Mouse (Mus musculus) MEL (cell line): ENCODE data around the gene Iqcf5. TPM values are rescaled to one million over a fixed set of nuclear protein-coding genes. Genes with fewer than 3 reads are reported as not detected.

Experiments
- DNase-seq: peaks from one replicate; pipeline ENCODE4 v3.0.0; 2011; ENCODE audit warnings: low read depth, low spot score
- H3K27ac ChIP-seq: 2 replicates; pipeline ENCODE4 v1.5.1; 2012; ENCODE audit warnings: low read depth, mild to moderate bottlenecking, control low read depth, low read length, moderate library complexity; ENCODE audit not compliant: control insufficient read depth
- H3K27me3 ChIP-seq, 2 experiments: fragments of 150-350 bp in 1 of 2; sonication (generic) in 1 of 2; 2 replicates each; pipeline ENCODE4 v1.6.1; 2012; ENCODE audit warnings: low read length in 2 of 2, mild to moderate bottlenecking in 2 of 2, improper control_type of control experiment in 1 of 2, moderate library complexity in 1 of 2; ENCODE audit not compliant: insufficient read depth in 2 of 2, control insufficient read depth in 1 of 2
- H3K36me3 ChIP-seq, 2 experiments: 2 replicates each; pipeline ENCODE4 v1.6.1; 2012 to 2014; ENCODE audit warnings: low read length in 2 of 2, improper control_type of control experiment in 1 of 2, inconsistent platforms in 1 of 2, mild to moderate bottlenecking in 1 of 2; ENCODE audit not compliant: insufficient read depth in 2 of 2, control insufficient read depth in 1 of 2
- H3K4me1 ChIP-seq, 2 experiments: fragments of 150-350 bp in 1 of 2; sonication (generic) in 1 of 2; 2 replicates each; pipeline ENCODE4 v1.6.1; 2012; ENCODE audit warnings: low read length in 2 of 2, improper control_type of control experiment in 1 of 2, mild to moderate bottlenecking in 1 of 2; ENCODE audit not compliant: insufficient read depth in 2 of 2, control insufficient read depth in 1 of 2
- H3K4me3 ChIP-seq, 2 experiments: fragments of 150-350 bp in 1 of 2; sonication (generic) in 1 of 2; 2 replicates each; pipeline ENCODE4 v1.5.1; 2012; ENCODE audit warnings: low read depth in 2 of 2, low read length in 2 of 2, mild to moderate bottlenecking in 2 of 2, moderate library complexity in 2 of 2, control low read depth in 1 of 2, improper control_type of control experiment in 1 of 2; ENCODE audit not compliant: control insufficient read depth in 1 of 2, insufficient read depth in 1 of 2
- H3K79me2 ChIP-seq: 2 replicates; pipeline ENCODE4 v1.6.1; 2012; ENCODE audit warnings: mild to moderate bottlenecking, low read length, moderate library complexity; ENCODE audit not compliant: control insufficient read depth, poor library complexity, insufficient read depth
- H3K9ac ChIP-seq: 2 replicates; pipeline ENCODE4 v1.6.1; 2012; ENCODE audit warnings: low read depth, mild to moderate bottlenecking, control low read depth, low read length, moderate library complexity; ENCODE audit not compliant: control insufficient read depth, poor library complexity, severe bottlenecking
- H3K9me3 ChIP-seq: fragments of 150-350 bp; sonication (generic); replicated peaks from 2 replicates; pipeline ENCODE4 v1.6.1; 2012; ENCODE audit warnings: mild to moderate bottlenecking, low read length, improper control_type of control experiment, moderate library complexity; ENCODE audit not compliant: insufficient read depth
- BHLHE40 ChIP-seq: IDR thresholded peaks from 2 replicates; pipeline ENCODE4 v1.6.1; 2012; ENCODE audit warnings: low read depth, mild to moderate bottlenecking, inconsistent platforms, low read length, improper control_type of control experiment, borderline replicate concordance
- CHD1 ChIP-seq: IDR thresholded peaks from 2 replicates; pipeline ENCODE4 v1.6.1; 2012; ENCODE audit warnings: low read depth, mild to moderate bottlenecking, inconsistent platforms, low read length, improper control_type of control experiment
- CHD2 ChIP-seq: IDR thresholded peaks from 2 replicates; pipeline ENCODE4 v1.6.1; 2011; ENCODE audit warnings: low read length, improper control_type of control experiment
- CTCF ChIP-seq, 3 experiments: IDR thresholded peaks in 2 of 3; conservative IDR thresholded peaks in 1 of 3; 2 replicates each; pipeline ENCODE4 v1.5.1; 2011 to 2012; ENCODE audit warnings: low read length in 3 of 3, low read depth in 2 of 3, mild to moderate bottlenecking in 2 of 3, improper control_type of control experiment in 1 of 3, inconsistent platforms in 1 of 3, mixed read lengths in 1 of 3, moderate library complexity in 1 of 3; ENCODE audit not compliant: control insufficient read depth in 1 of 3, insufficient read depth in 1 of 3, poor library complexity in 1 of 3, severe bottlenecking in 1 of 3
- E2F4 ChIP-seq: IDR thresholded peaks from 2 replicates; pipeline ENCODE4 v1.6.1; 2011; ENCODE audit warnings: low read depth, low read length, improper control_type of control experiment, borderline replicate concordance
- ELF1 ChIP-seq: IDR thresholded peaks from 2 replicates; pipeline ENCODE4 v1.6.1; 2014; ENCODE audit warnings: low read depth, mild to moderate bottlenecking, inconsistent platforms, low read length, improper control_type of control experiment, moderate library complexity
- EP300 ChIP-seq, 2 experiments: IDR thresholded peaks; 2 replicates each; pipeline ENCODE4 v1.6.1; 2011; ENCODE audit warnings: improper control_type of control experiment in 2 of 2, low read length in 2 of 2, low read depth in 1 of 2, mild to moderate bottlenecking in 1 of 2
- ETS1 ChIP-seq: IDR thresholded peaks from 2 replicates; pipeline ENCODE4 v1.6.1; 2012; ENCODE audit warnings: low read depth, mild to moderate bottlenecking, inconsistent platforms, low read length, improper control_type of control experiment, moderate library complexity
- GABPA ChIP-seq: IDR thresholded peaks from 2 replicates; pipeline ENCODE4 v1.6.1; 2012; ENCODE audit warnings: low read depth, mild to moderate bottlenecking, inconsistent platforms, low read length, improper control_type of control experiment, moderate library complexity
- HCFC1 ChIP-seq: IDR thresholded peaks from 2 replicates; pipeline ENCODE4 v1.6.1; 2012; ENCODE audit warnings: low read depth, mild to moderate bottlenecking, inconsistent platforms, low read length, improper control_type of control experiment, moderate library complexity
- KAT2A ChIP-seq: conservative IDR thresholded peaks from 2 replicates; pipeline ENCODE4 v1.6.1; 2012; ENCODE audit warnings: low read depth, low read length, improper control_type of control experiment, inconsistent platforms
- MAX ChIP-seq: IDR thresholded peaks from 2 replicates; pipeline ENCODE4 v1.6.1; 2011; ENCODE audit warnings: low read length, improper control_type of control experiment
- MAZ ChIP-seq: IDR thresholded peaks from 2 replicates; pipeline ENCODE4 v1.6.1; 2012; ENCODE audit warnings: low read depth, mild to moderate bottlenecking, inconsistent platforms, low read length, improper control_type of control experiment
- MEF2A ChIP-seq: IDR thresholded peaks from 2 replicates; pipeline ENCODE4 v1.6.1; 2014; ENCODE audit warnings: low read depth, mild to moderate bottlenecking, inconsistent platforms, low read length, improper control_type of control experiment; ENCODE audit not compliant: poor library complexity, insufficient replicate concordance, severe bottlenecking; ENCODE audit errors: extremely low read depth
- MXI1 ChIP-seq: IDR thresholded peaks from 2 replicates; pipeline ENCODE4 v1.6.1; 2011; ENCODE audit warnings: mild to moderate bottlenecking, low read depth, low read length, improper control_type of control experiment
- MYB ChIP-seq: IDR thresholded peaks from 2 replicates; pipeline ENCODE4 v1.6.1; 2011; ENCODE audit warnings: mild to moderate bottlenecking, low read depth, low read length, improper control_type of control experiment
- MYC ChIP-seq: IDR thresholded peaks from 2 replicates; pipeline ENCODE4 v1.6.1; 2011; ENCODE audit warnings: low read depth, mild to moderate bottlenecking, low read length, improper control_type of control experiment, moderate library complexity
- NELFE ChIP-seq: IDR thresholded peaks from 2 replicates; pipeline ENCODE4 v1.6.1; 2011; ENCODE audit warnings: low read depth, low read length, improper control_type of control experiment
- POLR2A ChIP-seq, 2 experiments: IDR thresholded peaks; 2 replicates each; pipeline ENCODE4 v1.6.1; 2011 to 2012; ENCODE audit warnings: low read length in 2 of 2, mild to moderate bottlenecking in 2 of 2, control low read depth in 1 of 2, improper control_type of control experiment in 1 of 2, low read depth in 1 of 2, moderate library complexity in 1 of 2; ENCODE audit not compliant: control insufficient read depth in 1 of 2, insufficient read depth in 1 of 2, poor library complexity in 1 of 2
- POLR2AphosphoS5 ChIP-seq: IDR thresholded peaks from 2 replicates; pipeline ENCODE4 v1.6.1; 2012; ENCODE audit warnings: low read depth, borderline replicate concordance, mild to moderate bottlenecking, inconsistent platforms, low read length, moderate library complexity, mixed read lengths
- RAD21 ChIP-seq: IDR thresholded peaks from 2 replicates; pipeline ENCODE4 v1.6.1; 2011; ENCODE audit warnings: mild to moderate bottlenecking, low read depth, low read length, improper control_type of control experiment
- RCOR1 ChIP-seq: IDR thresholded peaks from 2 replicates; pipeline ENCODE4 v1.6.1; 2012; ENCODE audit warnings: low read depth, mild to moderate bottlenecking, inconsistent platforms, low read length, improper control_type of control experiment
- SIN3A ChIP-seq: IDR thresholded peaks from 2 replicates; pipeline ENCODE4 v1.6.1; 2012; ENCODE audit warnings: low read length, improper control_type of control experiment, inconsistent platforms
- SMC3 ChIP-seq: IDR thresholded peaks from 2 replicates; pipeline ENCODE4 v1.6.1; 2011; ENCODE audit warnings: low read depth, low read length, improper control_type of control experiment
- TAL1 ChIP-seq: IDR thresholded peaks from 2 replicates; pipeline ENCODE4 v1.6.1; 2012; ENCODE audit warnings: mild to moderate bottlenecking, inconsistent platforms, low read length, moderate library complexity, mixed read lengths
- TBP ChIP-seq: IDR thresholded peaks from 2 replicates; pipeline ENCODE4 v1.8.0; 2011; ENCODE audit warnings: low read depth, low read length, improper control_type of control experiment
- TCF12 ChIP-seq: IDR thresholded peaks from 2 replicates; pipeline ENCODE4 v1.6.1; 2014; ENCODE audit warnings: low read depth, mild to moderate bottlenecking, inconsistent platforms, low read length, improper control_type of control experiment, moderate library complexity
- UBTF ChIP-seq: IDR thresholded peaks from 2 replicates; pipeline ENCODE4 v1.6.1; 2012; ENCODE audit warnings: low read depth, mild to moderate bottlenecking, inconsistent platforms, low read length, improper control_type of control experiment, moderate library complexity, borderline replicate concordance; ENCODE audit not compliant: insufficient read depth
- USF1 ChIP-seq: IDR thresholded peaks from 2 replicates; pipeline ENCODE4 v1.6.1; 2014; ENCODE audit warnings: low read depth, mild to moderate bottlenecking, inconsistent platforms, low read length, improper control_type of control experiment, moderate library complexity
- ZC3H11A ChIP-seq: IDR thresholded peaks from 2 replicates; pipeline ENCODE4 v1.6.1; 2012; ENCODE audit warnings: low read depth, mild to moderate bottlenecking, inconsistent platforms, low read length, improper control_type of control experiment
- ZMIZ1 ChIP-seq: IDR thresholded peaks from 2 replicates; pipeline ENCODE4 v1.6.1; 2012; ENCODE audit warnings: low read depth, mild to moderate bottlenecking, inconsistent platforms, low read length, improper control_type of control experiment, moderate library complexity
- ZNF384 ChIP-seq: IDR thresholded peaks from 2 replicates; pipeline ENCODE4 v1.6.1; 2012; ENCODE audit warnings: low read depth, mild to moderate bottlenecking, inconsistent platforms, low read length, improper control_type of control experiment
- polyA plus RNA-seq, 2 experiments: library from polyadenylated mRNA; stranded (reverse) in 1 of 2; unstranded in 1 of 2; fragments of >175 nt in 1 of 2; fragments of >200 nt in 1 of 2; gene quantifications; 2 replicates each; pipeline versions ENCODE4 v1.2.1 to v1.2.4; 2012; ENCODE audit warnings: low replicate concordance in 2 of 2, low read depth in 1 of 2; ENCODE audit not compliant: insufficient read length in 2 of 2, insufficient read depth in 1 of 2, missing spikeins in 1 of 2
- total RNA-seq: library from RNA; depleted of rRNA; stranded (reverse); fragments of 300-350 nt; gene quantifications from 2 replicates; pipeline ENCODE4 v1.2.3, GENCODE M21; 2012

Iqcf5 gene
- total and polyA plus RNA-seq, 3 experiments: 0.81 to 1.5 TPM; not detected in 1

DNA sequence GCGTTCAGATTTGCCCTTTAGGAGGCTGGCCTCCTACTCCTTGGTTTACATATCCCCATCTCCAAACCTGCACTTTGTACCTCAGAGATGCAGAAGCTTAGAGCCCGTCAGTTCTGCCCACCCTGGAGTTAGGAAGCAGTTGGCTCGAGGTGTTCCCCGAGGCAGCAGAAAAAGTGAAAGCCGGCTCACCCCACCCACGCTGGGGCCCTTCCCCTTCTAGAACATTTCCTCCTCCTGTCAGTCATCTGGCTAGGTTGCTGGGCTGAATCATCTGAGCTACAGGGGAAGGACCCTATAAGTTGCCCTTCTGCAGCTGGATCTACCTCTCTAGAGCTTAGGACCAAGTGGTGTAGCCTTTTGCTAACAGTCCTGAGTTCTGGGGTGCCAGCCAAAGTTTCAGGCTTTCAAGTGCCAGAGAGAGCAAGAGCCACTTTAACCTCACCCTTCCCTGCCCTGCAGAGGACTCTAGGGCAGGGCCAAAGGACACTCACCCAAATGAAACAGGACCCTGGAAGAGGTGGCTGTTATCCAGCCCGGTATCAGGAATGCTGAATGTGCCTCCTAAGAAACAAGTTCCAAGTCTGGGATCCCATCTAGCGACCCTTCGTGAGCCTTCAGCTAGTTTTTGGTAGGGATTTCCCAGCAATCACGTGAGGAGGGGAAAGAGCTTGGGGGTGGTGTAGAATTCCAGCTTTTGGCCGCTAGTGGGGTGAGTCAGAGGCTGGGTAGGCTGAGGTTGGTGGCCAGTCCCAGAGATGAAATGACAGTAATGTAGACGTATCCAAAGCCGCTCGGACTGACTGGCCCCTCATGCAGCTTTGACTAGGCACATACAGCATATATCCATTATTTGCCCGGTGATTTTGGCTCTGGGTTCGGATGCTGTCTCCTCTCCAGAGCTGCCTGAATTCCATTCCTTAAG is 38.1 kb upstream of the Iqcf5 start (continued):
- TF ChIP-seq TBP (peak; percentile 18; the same call in 1 of the 2 replicates), SMC3 (no peak), NELFE (peak; percentile 34; the same call in 1 of the 2 replicates)

DNA sequence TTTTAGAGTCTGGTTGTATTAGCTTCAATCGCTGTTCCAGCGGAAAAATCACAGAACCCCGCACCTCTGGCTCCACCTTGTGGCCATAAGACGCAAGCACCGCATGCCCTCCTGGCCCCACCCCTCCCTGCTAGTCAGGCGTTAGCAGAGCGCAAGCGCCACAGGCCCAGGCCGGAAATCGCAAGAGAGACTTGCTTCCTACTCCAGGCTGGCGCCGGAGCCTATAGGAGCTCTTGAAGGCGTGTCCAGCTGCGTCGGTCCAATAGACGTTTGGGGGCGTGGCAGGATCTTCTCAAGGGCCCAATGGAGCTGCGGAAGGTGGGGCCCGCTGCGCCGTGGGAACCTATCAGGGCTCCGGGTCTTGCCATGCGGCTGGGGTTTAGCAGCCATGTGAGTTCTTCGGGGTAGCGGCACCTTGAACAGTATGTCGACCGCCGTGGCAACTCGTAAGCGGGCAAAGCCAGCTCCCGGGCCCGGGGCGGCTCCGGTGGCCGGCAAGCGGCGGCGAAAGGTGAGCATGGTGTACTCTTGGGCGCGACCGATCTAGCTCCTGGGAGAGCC is 37.4 kb upstream of the Iqcf5 start, which contains the start of gene Parp3:
Parp3 (minus strand) TSS at position 26 of the 561 bp plus-strand sequence.
- peaks cover 27% of the 10 kb centered on the region for H3K79me2 ChIP-seq
- H3K4me1 ChIP-seq: peaks cover 0 to 11% of the 10 kb centered on the region in 2 experiments; a peak in 3 of 4 replicates
- peak within 1 kb of the TSS; percentile 78 to 97 for H3K4me3 ChIP-seq
- H3K9me3 ChIP-seq: no peaks in the 10 kb centered on the region
- H3K9ac ChIP-seq: peak within 1 kb of the TSS; percentile 81
- DNase-seq: peak; percentile 100
- peak within 1 kb of the TSS; percentile 68 for H3K27ac ChIP-seq
- peaks cover 0 to 3% of the 10 kb centered on the region in 2 experiments; a peak in 3 of 4 replicates for H3K36me3 ChIP-seq
- H3K27me3 ChIP-seq: no peaks in the 10 kb centered on the region
- TF ChIP-seq MAX: peak; percentile 96
- no peak for TF ChIP-seq UBTF
- peak; percentile 48; the same call in 1 of the 2 replicates for TF ChIP-seq CHD2
- no peak for TF ChIP-seq TAL1
- no peak for TF ChIP-seq POLR2AphosphoS5
- no peak for TF ChIP-seq E2F4
- peak; percentile 96 for TF ChIP-seq ELF1
- peak; percentile 49; the same call in 1 of the 2 replicates for TF ChIP-seq ZC3H11A
- TF ChIP-seq USF1: peak; percentile 62
- no peak for TF ChIP-seq MEF2A
- TF ChIP-seq ZMIZ1: no peak
- peak; percentile 96 for TF ChIP-seq RAD21
- no peak for TF ChIP-seq CHD1
- no peak for TF ChIP-seq MYB
- peak; percentile 65 to 89 for TF ChIP-seq POLR2A (IDR thresholded peaks at IDR 0.05; ENCODE audit: control insufficient read depth in 1 of 2, insufficient read depth in 1 of 2, low read depth in 1 of 2, low read length in 2 of 2, poor library complexity in 1 of 2)
- no peak for TF ChIP-seq ZNF384
- TF ChIP-seq NELFE: peak; percentile 80
- TF ChIP-seq TCF12: no peak
- TF ChIP-seq MAZ: peak; percentile 83; the same call in 1 of the 2 replicates
- no peak for TF ChIP-seq ETS1
- peak; percentile 85 for TF ChIP-seq HCFC1
- 0 out of 2 replicates have a peak, but pooled peaks have one; percentile 42 for TF ChIP-seq TBP
- TF ChIP-seq MYC: peak; percentile 89
- TF ChIP-seq CTCF (IDR thresholded peaks at IDR 0.05 in 2 of 3, conservative IDR thresholded peaks at IDR 0.05 in 1 of 3; ENCODE audit: control insufficient read depth in 1 of 3, insufficient read depth in 1 of 3, low read depth in 2 of 3, low read length in 3 of 3, poor library complexity in 1 of 3, severe bottlenecking in 1 of 3): peak; percentile 84 to 98 (median 95)
- peak; percentile 88 for TF ChIP-seq SIN3A
- no peak for TF ChIP-seq GABPA
- TF ChIP-seq MXI1: peak; percentile 99
- TF ChIP-seq BHLHE40: no peak
- no peak; the same call in 1 of the 2 replicates for TF ChIP-seq KAT2A
- peak; percentile 77 for TF ChIP-seq SMC3
- no peak for TF ChIP-seq EP300 (IDR thresholded peaks at IDR 0.05; ENCODE audit: low read depth in 1 of 2, low read length in 2 of 2)
- peak; percentile 83 for TF ChIP-seq RCOR1
